Mouse (Mus musculus): ENCODE results near the gene Cep170. TPM values are rescaled to one million over a fixed set of nuclear protein-coding genes. Genes with fewer than 3 reads are reported as not detected.

Gene Cep170
- 0.26 and 0.43 TPM in 2 replicates for polyA plus RNA-seq (2012; rRNA removed; ENCODE audit: low replicate concordance)

GRCm38 (mm10) chr1:176814036-176814420 is at the start of gene Cep170:
Cep170 (minus strand) TSS chr1:176814067.

GRCm38 (mm10) chr1:176814591-176815062 is 760 bp upstream of the Cep170 start, which contains the start of gene Sdccag8:
Sdccag8 (plus strand) TSS chr1:176814660.

Other genes starting within 250 kb of the Cep170 start
- gene Sdccag8, start 593 bp upstream of the Cep170 start, polyA plus RNA-seq (2012; rRNA removed; ENCODE audit: low replicate concordance): 3.4 and 4.1 TPM in 2 replicates